In genomic region chr12:13184873-13185361, GRCm38 (mm10) we compare ENCODE assay signal across 14 mouse cellular contexts.
DNase-seq lines count a peak whose midpoint lies in the region; ATAC-seq and TF ChIP-seq lines count a peak whose summit lies in the region.
"Had no signal": no experiment of that assay in that cellular context is flagged by ENCODE, and none has a peak within 500 bp of the region (broad histone marks: within the 10 kb centered on the region; RNA-seq: fewer than 3 reads in every experiment).

No protein-coding gene starts in this region.

- no peaks in the 10 kb centered on the region for H3K9me3 ChIP-seq in kidney, postnatal 0 days (replicated peaks; ENCODE audit: low read length)
- H3K9me3 ChIP-seq in limb, embryonic 10.5 days (replicated peaks): no peaks in the 10 kb centered on the region
- H3K9me3 ChIP-seq: heart, embryonic 15.5 days; liver, embryonic 15.5 days had no signal

- DNase-seq in heart, adult 11 months: peak; percentile 87
- DNase-seq in heart, postnatal 14 days: no peak
- peak; percentile 54 for DNase-seq in kidney, postnatal 0 days (ENCODE audit: low spot score)
- no peak for DNase-seq in kidney, postnatal 25 days
- peak; percentile 13 for DNase-seq in ZHBTc4 (ENCODE audit: low read depth, low spot score)
- DNase-seq in limb, embryonic 10.5 days (ENCODE audit: low spot score): peak; percentile 82
- no peak for DNase-seq in frontal cortex, adult 2 months (ENCODE audit: extremely low spot score in 1 of 2, low spot score in 1 of 2)
- DNase-seq in adrenal gland, postnatal 36 days: no peak
- DNase-seq: adrenal gland, postnatal 10 days; cerebellum, postnatal 14 days; forebrain, postnatal 0 days; gastrocnemius, postnatal 36 days had no signal

- no peak overlapping the region for H3K4me3 ChIP-seq in kidney, postnatal 0 days (replicated peaks; ENCODE audit: low read depth, low read length)
- H3K4me3 ChIP-seq in limb, embryonic 10.5 days: no peak overlapping the region
- H3K4me3 ChIP-seq: heart, embryonic 15.5 days; liver, embryonic 15.5 days had no signal

- peak overlapping the region; percentile 15 for H3K27ac ChIP-seq in kidney, postnatal 0 days
- H3K27ac ChIP-seq in limb, embryonic 10.5 days: peak overlapping the region; percentile 84
- H3K27ac ChIP-seq: heart, embryonic 15.5 days; liver, embryonic 15.5 days had no signal

- H3K4me2 ChIP-seq in kidney, postnatal 0 days (ENCODE audit: low read length): no peak overlapping the region
- H3K4me2 ChIP-seq: heart, embryonic 15.5 days; liver, embryonic 15.5 days had no signal

- H3K4me1 ChIP-seq in kidney, postnatal 0 days (replicated peaks; ENCODE audit: insufficient read depth, low read length): peaks cover 18% of the 10 kb centered on the region; the same call in 1 of the 2 replicates
- H3K4me1 ChIP-seq in limb, embryonic 10.5 days: peaks cover 76% of the 10 kb centered on the region

- no peak; the same call in 1 of the 2 replicates for ATAC-seq in kidney, postnatal 0 days (replicated peaks; ENCODE audit: low FRiP score, low read depth)
- ATAC-seq: forebrain, postnatal 0 days had no signal

- no peak overlapping the region for H3K9ac ChIP-seq in kidney, postnatal 0 days (ENCODE audit: low read depth, low read length)
- H3K9ac ChIP-seq: forebrain, postnatal 0 days; heart, embryonic 15.5 days; liver, embryonic 15.5 days had no signal

- intact Hi-C loops in heart, postnatal 14 days (cut with DNase I): no loop called here

- no peaks in the 10 kb centered on the region for H3K27me3 ChIP-seq in kidney, postnatal 0 days (ENCODE audit: insufficient read depth, low read length)
- H3K27me3 ChIP-seq in limb, embryonic 10.5 days (ENCODE audit: low read depth, poor library complexity, severe bottlenecking): no peaks in the 10 kb centered on the region
- H3K27me3 ChIP-seq: heart, embryonic 15.5 days; liver, embryonic 15.5 days had no signal

- WGBS in kidney, postnatal 0 days: 28% methylated on average over 11 of the region's 11 CpGs
- 14% methylated on average over 11 of the region's 11 CpGs for WGBS in limb, embryonic 10.5 days

- H3K36me3 ChIP-seq in kidney, postnatal 0 days (ENCODE audit: insufficient read depth, low read length): no peaks in the 10 kb centered on the region
- no peaks in the 10 kb centered on the region for H3K36me3 ChIP-seq in limb, embryonic 10.5 days
- H3K36me3 ChIP-seq: heart, embryonic 15.5 days; liver, embryonic 15.5 days had no signal

- no peak for TF ChIP-seq CTCF in kidney, postnatal 0 days (IDR thresholded peaks at IDR 0.05; ENCODE audit: low read depth)

Comparison
In these comparisons a context has a peak if more than half of its experiments do, and no peak if none do; other contexts are left out.
1. DNase-seq: peak in heart, adult 11 months (single experiment), kidney, postnatal 0 days (single experiment), ZHBTc4 (single experiment) and limb, embryonic 10.5 days (single experiment); none in heart, postnatal 14 days (0 of 2), kidney, postnatal 25 days (0 of 2), frontal cortex, adult 2 months (0 of 2) and adrenal gland, postnatal 36 days (0 of 2).